Mouse (Mus musculus) lung, postnatal 14 days (tissue): ENCODE data around the gene Arl3.

Source experiments
- DNase-seq: peaks from one replicate; pipeline ENCODE4 v3.0.0; 2021

The Arl3 gene

GRCm38 (mm10) chr19:46572951-46573937 lies at the start of gene Arl3, which contains the start of gene Sfxn2:
Arl3 (minus strand) TSS chr19:46573198.
Sfxn2 (plus strand) TSS chr19:46573365.
- DNase-seq: peak; percentile 95

GRCm38 (mm10) chr19:46622659-46623193 lies 49.7 kb upstream of the Arl3 start:
- DNase-seq: no peak

- DNase-seq: no peak
Observed at GRCm38 (mm10) chr19:46621236-46622183, 48.5 kb upstream of the Arl3 start.

- DNase-seq: no peak
Observed at GRCm38 (mm10) chr19:46620016-46620808, 47.2 kb upstream of the Arl3 start.

GRCm38 (mm10) chr19:46619518-46619917 lies 46.5 kb upstream of the Arl3 start:
- no peak for DNase-seq

- DNase-seq: no peak
Observed at GRCm38 (mm10) chr19:46619001-46619400, 46.0 kb upstream of the Arl3 start.

GRCm38 (mm10) chr19:46618322-46618721 lies 45.3 kb upstream of the Arl3 start:
- DNase-seq: no peak

- no peak for DNase-seq
Observed at GRCm38 (mm10) chr19:46617361-46617760, 44.4 kb upstream of the Arl3 start.

- DNase-seq: no peak
Observed at GRCm38 (mm10) chr19:46616378-46616777, 43.4 kb upstream of the Arl3 start.

- no peak for DNase-seq
Observed at GRCm38 (mm10) chr19:46608158-46608557, 35.2 kb upstream of the Arl3 start.

- no peak for DNase-seq
Observed at GRCm38 (mm10) chr19:46607424-46607823, 34.4 kb upstream of the Arl3 start.

- no peak for DNase-seq
Observed at GRCm38 (mm10) chr19:46606718-46607117, 33.7 kb upstream of the Arl3 start.

GRCm38 (mm10) chr19:46602406-46602805 lies 29.4 kb upstream of the Arl3 start:
- DNase-seq: no peak

GRCm38 (mm10) chr19:46601491-46601890 lies 28.5 kb upstream of the Arl3 start:
- no peak for DNase-seq

GRCm38 (mm10) chr19:46600371-46600770 lies 27.4 kb upstream of the Arl3 start:
- DNase-seq: no peak

- DNase-seq: no peak
Observed at GRCm38 (mm10) chr19:46599375-46600256, 26.6 kb upstream of the Arl3 start.

- DNase-seq: peak; percentile 93
Observed at GRCm38 (mm10) chr19:46598720-46599252, 25.8 kb upstream of the Arl3 start, which contains the start of gene Wbp1l. Wbp1l (plus strand) TSS chr19:46599084.

GRCm38 (mm10) chr19:46598187-46598586 lies 25.2 kb upstream of the Arl3 start:
- no peak for DNase-seq

GRCm38 (mm10) chr19:46592751-46593439 lies 19.9 kb upstream of the Arl3 start:
- no peak for DNase-seq

- no peak for DNase-seq
Observed at GRCm38 (mm10) chr19:46591575-46591974, 18.6 kb upstream of the Arl3 start.
